Mouse (Mus musculus): ENCODE measurements around the gene Bcar3.
"Not testable (repeated sequence)": the region's sequence is repeated elsewhere in the genome, so short reads cannot be mapped to it uniquely, and the experiment has no call there.

Gene Bcar3

GRCm38 (mm10) chr3:122381591-122381990 lies 87.7 kb downstream of the Bcar3 start:
- DNase-seq (ENCODE audit: low spot score), result no peak

- DNase-seq (ENCODE audit: low spot score), result no peak
Measured at GRCm38 (mm10) chr3:122386444-122386843, 92.5 kb downstream of the Bcar3 start.

GRCm38 (mm10) chr3:122387771-122388170 lies 93.8 kb downstream of the Bcar3 start:
- no peak for DNase-seq (ENCODE audit: low spot score)

- no peak for DNase-seq (ENCODE audit: low spot score)
Measured at GRCm38 (mm10) chr3:122389972-122390371, 96.0 kb downstream of the Bcar3 start.

- no peak for DNase-seq (ENCODE audit: low spot score)
Measured at GRCm38 (mm10) chr3:122391098-122391497, 97.2 kb downstream of the Bcar3 start.

GRCm38 (mm10) chr3:122391816-122392215 lies 97.9 kb downstream of the Bcar3 start:
- DNase-seq (ENCODE audit: low spot score), result no peak

- DNase-seq (ENCODE audit: low spot score), result not testable (repeated sequence)
Measured at GRCm38 (mm10) chr3:122393411-122393810, 99.5 kb downstream of the Bcar3 start.

GRCm38 (mm10) chr3:122393836-122394374 lies 100.0 kb downstream of the Bcar3 start:
- no peak for DNase-seq (ENCODE audit: low spot score)

GRCm38 (mm10) chr3:122396957-122397356 lies 103.0 kb downstream of the Bcar3 start:
- DNase-seq (ENCODE audit: low spot score), result no peak

- no peak for DNase-seq (ENCODE audit: low spot score)
Measured at GRCm38 (mm10) chr3:122397401-122397800, 103.5 kb downstream of the Bcar3 start.

- DNase-seq (ENCODE audit: low spot score), result no peak
Measured at GRCm38 (mm10) chr3:122401011-122401410, 107.1 kb downstream of the Bcar3 start.

- no peak for DNase-seq (ENCODE audit: low spot score)
Measured at GRCm38 (mm10) chr3:122402143-122402542, 108.2 kb downstream of the Bcar3 start.

GRCm38 (mm10) chr3:122403860-122404557 lies 110.1 kb downstream of the Bcar3 start:
- DNase-seq (ENCODE audit: low spot score), result no peak

- no peak for DNase-seq (ENCODE audit: low spot score)
Measured at GRCm38 (mm10) chr3:122405203-122405956, 111.4 kb downstream of the Bcar3 start.

GRCm38 (mm10) chr3:122406416-122406815 lies 112.5 kb downstream of the Bcar3 start:
- DNase-seq (ENCODE audit: low spot score), result no peak

GRCm38 (mm10) chr3:122407757-122408156 lies 113.8 kb downstream of the Bcar3 start:
- no peak for DNase-seq (ENCODE audit: low spot score)

- no peak for DNase-seq (ENCODE audit: low spot score)
Measured at GRCm38 (mm10) chr3:122408798-122409311, 114.9 kb downstream of the Bcar3 start.

GRCm38 (mm10) chr3:122411590-122411989 lies 117.7 kb downstream of the Bcar3 start:
- no peak for DNase-seq (ENCODE audit: low spot score)

GRCm38 (mm10) chr3:122413729-122414561 lies 120.0 kb downstream of the Bcar3 start:
- no peak for DNase-seq (ENCODE audit: low spot score)

GRCm38 (mm10) chr3:122414868-122415267 lies 120.9 kb downstream of the Bcar3 start:
- DNase-seq (ENCODE audit: low spot score), result no peak

- no peak for DNase-seq (ENCODE audit: low spot score)
Measured at GRCm38 (mm10) chr3:122417466-122417865, 123.5 kb downstream of the Bcar3 start.

All from T-cell, adult 2 months (primary cell).